14 mouse cellular contexts compared by ENCODE assay signal in the genomic region with DNA sequence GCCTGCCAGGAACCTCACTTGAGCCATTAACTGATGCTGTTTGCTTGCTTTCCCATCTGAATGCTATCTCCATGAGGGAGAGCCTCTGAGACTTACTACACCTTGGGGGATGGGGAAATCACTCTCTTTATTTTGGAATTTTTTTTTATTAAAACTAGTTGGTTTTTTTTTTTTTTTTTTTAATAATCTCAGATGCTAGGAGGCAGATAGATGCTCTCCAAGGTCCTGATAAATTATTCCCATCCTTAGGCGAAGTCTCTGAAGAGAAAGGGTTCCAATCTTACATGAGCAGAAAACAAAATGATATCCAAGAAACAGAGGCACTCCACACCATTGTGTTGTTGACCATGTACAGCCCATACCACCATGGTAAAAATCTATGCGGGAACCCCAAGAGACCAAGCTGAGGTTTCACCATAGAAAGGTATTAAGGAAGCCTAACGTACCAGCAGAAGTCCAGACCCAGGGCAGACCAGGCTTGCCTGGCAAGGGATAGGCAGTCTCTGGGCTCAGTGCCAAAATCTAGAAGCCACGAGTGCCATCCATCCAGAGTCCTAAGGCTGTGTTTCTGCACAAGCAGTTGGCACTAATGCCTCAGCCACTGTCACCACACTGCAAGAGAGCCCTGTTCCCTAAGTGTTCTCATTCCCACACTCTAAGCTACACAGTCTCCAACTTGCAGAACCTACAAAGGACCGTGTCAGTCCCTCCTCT.
DNase-seq lines count a peak whose midpoint lies in the region; ATAC-seq lines count a peak whose summit lies in the region.
"Had no signal": no experiment of that assay in that cellular context is flagged by ENCODE, and none has a peak within 500 bp of the region (broad histone marks: within the 10 kb centered on the region; RNA-seq: fewer than 3 reads in every experiment).

No protein-coding gene starts in this region.

- no peak overlapping the region for H3K27ac ChIP-seq in hindbrain, embryonic 14.5 days
- H3K27ac ChIP-seq in hindbrain, embryonic 13.5 days, result no peak overlapping the region
- H3K27ac ChIP-seq: forebrain, embryonic 12.5 days; heart, adult 2 months; left cerebral cortex, adult 2 months; liver, embryonic 13.5 days had no signal

- H3K9me3 ChIP-seq in hindbrain, embryonic 14.5 days (ENCODE audit: control insufficient read depth, low read length), result no peaks in the 10 kb centered on the region
- no peaks in the 10 kb centered on the region for H3K9me3 ChIP-seq in hindbrain, embryonic 13.5 days
- H3K9me3 ChIP-seq: forebrain, embryonic 12.5 days; G1E; liver, embryonic 13.5 days had no signal

- H3K27me3 ChIP-seq in hindbrain, embryonic 14.5 days (ENCODE audit: control insufficient read depth, insufficient read depth, low read length), result no peaks in the 10 kb centered on the region
- H3K27me3 ChIP-seq in hindbrain, embryonic 13.5 days, result no peaks in the 10 kb centered on the region
- H3K27me3 ChIP-seq: forebrain, embryonic 12.5 days; liver, embryonic 13.5 days had no signal

- 0 out of 2 replicates have a peak, but pooled peaks cover 2% of the 10 kb centered on the region for H3K4me1 ChIP-seq in hindbrain, embryonic 14.5 days (replicated peaks; ENCODE audit: control insufficient read depth, insufficient read depth, low read length)
- peaks cover 11% of the 10 kb centered on the region for H3K4me1 ChIP-seq in hindbrain, embryonic 13.5 days (replicated peaks)

- no peak for ATAC-seq in hindbrain, embryonic 14.5 days (ENCODE audit: low FRiP score)
- ATAC-seq in hindbrain, embryonic 13.5 days (ENCODE audit: low FRiP score), result no peak

- no peak overlapping the region for H3K4me2 ChIP-seq in hindbrain, embryonic 14.5 days (replicated peaks)
- no peak overlapping the region for H3K4me2 ChIP-seq in hindbrain, embryonic 13.5 days
- H3K4me2 ChIP-seq: forebrain, embryonic 12.5 days; liver, embryonic 13.5 days had no signal

- peak; percentile 37 for DNase-seq in hindbrain, embryonic 14.5 days (ENCODE audit: low spot score)
- peak; percentile 15 for DNase-seq in retina, postnatal 1 day
- no peak for DNase-seq in retina, embryonic 14.5 days (ENCODE audit: low spot score)
- peak; percentile 10 for DNase-seq in cerebellum, adult 8-10 months
- DNase-seq in mesoderm, embryonic 11.5 days (ENCODE audit: low read depth, low spot score), result peak; percentile 19
- DNase-seq in spleen, postnatal 36 days (ENCODE audit: low spot score in 2 of 2), result no peak
- DNase-seq: embryo, embryonic 11 days; liver, embryonic 13.5 days; thymus, adult 2 months had no signal

- no peak overlapping the region for H3K9ac ChIP-seq in hindbrain, embryonic 14.5 days
- no peak overlapping the region for H3K9ac ChIP-seq in hindbrain, embryonic 13.5 days
- H3K9ac ChIP-seq: forebrain, embryonic 12.5 days; liver, embryonic 13.5 days had no signal

- H3K4me3 ChIP-seq in hindbrain, embryonic 14.5 days (replicated peaks; ENCODE audit: low read length), result no peak overlapping the region
- no peak overlapping the region for H3K4me3 ChIP-seq in hindbrain, embryonic 13.5 days
- H3K4me3 ChIP-seq: forebrain, embryonic 12.5 days; heart, adult 2 months; left cerebral cortex, adult 2 months; liver, embryonic 13.5 days had no signal

- WGBS in hindbrain, embryonic 14.5 days, result 75% methylated on average over 5 of the region's 5 CpGs
- 67% methylated on average over 5 of the region's 5 CpGs for WGBS in hindbrain, embryonic 13.5 days

- H3K36me3 ChIP-seq in hindbrain, embryonic 14.5 days (replicated peaks; ENCODE audit: control insufficient read depth, insufficient read depth), result no peaks in the 10 kb centered on the region
- H3K36me3 ChIP-seq in hindbrain, embryonic 13.5 days, result no peaks in the 10 kb centered on the region
- H3K36me3 ChIP-seq: forebrain, embryonic 12.5 days; G1E; liver, embryonic 13.5 days had no signal

Comparison
In these comparisons a context has a peak if more than half of its experiments do, and no peak if none do; other contexts are left out.
1. DNase-seq: peak in hindbrain, embryonic 14.5 days (single experiment), retina, postnatal 1 day (single experiment), cerebellum, adult 8-10 months (single experiment) and mesoderm, embryonic 11.5 days (single experiment); none in retina, embryonic 14.5 days (single experiment) and spleen, postnatal 36 days (0 of 2).